8 mouse cellular contexts compared by ENCODE assay signal in genomic region chr10:13007876-13008736, GRCm38 (mm10). TPM values are rescaled to one million over a fixed set of nuclear protein-coding genes. Genes with fewer than 3 reads are reported as not detected.
DNase-seq lines count a peak whose midpoint lies in the region; ATAC-seq and TF ChIP-seq lines count a peak whose summit lies in the region.

No protein-coding gene starts in this region.

- H3K4me1 ChIP-seq in cortical plate, adult 2 months (ENCODE audit: control insufficient read depth, insufficient read depth, low read length): peaks cover 1% of the 10 kb centered on the region; the same call in 1 of the 2 replicates
- peaks cover 26% of the 10 kb centered on the region for H3K4me1 ChIP-seq in megakaryocyte, embryonic 14.5 days

- peak; percentile 76; the same call in 1 of the 2 replicates for TF ChIP-seq POLR2A in cortical plate, adult 2 months (IDR thresholded peaks at IDR 0.05; ENCODE audit: extremely low read depth, insufficient read depth, low read length)

- no peaks in the 10 kb centered on the region for H3K27me3 ChIP-seq in megakaryocyte, embryonic 14.5 days (replicated peaks)

- TF ChIP-seq CTCF in cortical plate, adult 2 months (IDR thresholded peaks at IDR 0.05; ENCODE audit: extremely low read depth, insufficient read depth, low read length): no peak

- peak; percentile 100 for ATAC-seq in activated CD4-positive, CD25-positive, alpha-beta regulatory T cell, adult 4 months

- peak; percentile 86 to 92 for DNase-seq in gastrocnemius, adult 8-10 months (ENCODE audit: low spot score in 2 of 2)
- DNase-seq in hindlimb bud, embryonic 11.5 days (ENCODE audit: extremely low spot score, low read depth, low spot score): peak; percentile 89
- DNase-seq in left cerebral cortex, adult 8-10 months (ENCODE audit: low spot score in 2 of 2): peak; percentile 92 to 96
- peak; percentile 98 to 99 for DNase-seq in right cerebral cortex, postnatal 10 days (ENCODE audit: low spot score in 2 of 2)
- DNase-seq in urinary bladder, postnatal 25 days (ENCODE audit: low spot score): peak; percentile 87

- no peaks in the 10 kb centered on the region for H3K9me3 ChIP-seq in megakaryocyte, embryonic 14.5 days

- no peak overlapping the region for H3K27ac ChIP-seq in cortical plate, adult 2 months (ENCODE audit: insufficient read depth, low read length)

- peak overlapping the region; percentile 84 for H3K4me3 ChIP-seq in cortical plate, adult 2 months (ENCODE audit: insufficient read depth, low read length)
- peak overlapping the region; percentile 94 for H3K4me3 ChIP-seq in megakaryocyte, embryonic 14.5 days (replicated peaks)

- H3K36me3 ChIP-seq in megakaryocyte, embryonic 14.5 days (replicated peaks; ENCODE audit: low read length): peaks cover 13% of the 10 kb centered on the region

RNA-seq across cellular contexts. Expression of gene Sf3b5, which starts 3.0 kb away (rescaled TPM):
- polyA plus RNA-seq in activated CD4-positive, CD25-positive, alpha-beta regulatory T cell, adult 4 months (2017; shearing (Covaris generic)): 10 to 100 TPM; 33.3 to 37.8 TPM
- 21.7 and 23.5 TPM in 2 replicates for polyA plus RNA-seq in cortical plate, adult 2 months (2012; rRNA removed)
- total RNA-seq in gastrocnemius, adult 8-10 months (2022): 1 to 10 TPM; 4.7 to 5.8 (median 5.2) TPM
- total RNA-seq in left cerebral cortex, adult 8-10 months (2022): 1 to 10 TPM; 7.0 to 9.2 (median 7.8) TPM
- 87.2 and 216 TPM in 2 replicates for polyA plus RNA-seq in megakaryocyte, embryonic 14.5 days (2012; ENCODE audit: insufficient read depth, low replicate concordance)

RNA-seq across cellular contexts. Expression of gene Stx11, which starts 44.0 kb away (rescaled TPM):
- 10 to 100 TPM; 18.9 to 19.6 TPM for polyA plus RNA-seq in activated CD4-positive, CD25-positive, alpha-beta regulatory T cell, adult 4 months (2017; shearing (Covaris generic))
- 0.15 and 0.25 TPM in 2 replicates for polyA plus RNA-seq in cortical plate, adult 2 months (2012; rRNA removed)
- under 1 TPM; 0.15 to 0.56 (median 0.30) TPM for total RNA-seq in gastrocnemius, adult 8-10 months (2022)
- under 1 TPM in 2 of 4 experiments, not detected in 2; 0.25 to 0.41 TPM for total RNA-seq in left cerebral cortex, adult 8-10 months (2022)
- polyA plus RNA-seq in megakaryocyte, embryonic 14.5 days (2012; ENCODE audit: insufficient read depth, low replicate concordance): 35.2 and 81.5 TPM in 2 replicates

RNA-seq across cellular contexts. Expression of gene Plagl1, which starts 52.2 kb away (rescaled TPM):
- 1 to 10 TPM; 1.8 to 2.2 TPM for polyA plus RNA-seq in activated CD4-positive, CD25-positive, alpha-beta regulatory T cell, adult 4 months (2017; shearing (Covaris generic))
- 16.0 and 18.4 TPM in 2 replicates for polyA plus RNA-seq in cortical plate, adult 2 months (2012; rRNA removed)
- 1 to 10 TPM in 2 of 4 experiments, under 1 TPM in 2; 0.83 to 2.4 (median 1.0) TPM for total RNA-seq in gastrocnemius, adult 8-10 months (2022)
- total RNA-seq in left cerebral cortex, adult 8-10 months (2022): 10 to 100 TPM; 12.9 to 18.8 (median 15.7) TPM
- polyA plus RNA-seq in megakaryocyte, embryonic 14.5 days (2012; ENCODE audit: insufficient read depth, low replicate concordance): 0.12 TPM in 1 of 2 replicates, not detected in the other

Comparison
In these comparisons a context has a peak if more than half of its experiments do, and no peak if none do; other contexts are left out.
1. RNA of gene Stx11, which starts 44.0 kb away (polyA plus RNA-seq): 35.2 to 81.5 TPM in megakaryocyte, embryonic 14.5 days and 18.9 to 19.6 TPM in activated CD4-positive, CD25-positive, alpha-beta regulatory T cell, adult 4 months; 0.15 to 0.25 TPM in cortical plate, adult 2 months; every median in the first group is over 10 times any median in the second.
2. Peak in every context shown above with its lines, with median percentiles within 50 percentile points of each other: DNase-seq.